12 mouse cellular contexts compared by ENCODE assay signal in genomic region chr14:33533516-33533915, GRCm38 (mm10). TPM values are rescaled to one million over a fixed set of nuclear protein-coding genes. Genes with fewer than 3 reads are reported as not detected.
DNase-seq lines count a peak whose midpoint lies in the region; ATAC-seq and TF ChIP-seq lines count a peak whose summit lies in the region.
"Had no signal": no experiment of that assay in that cellular context is flagged by ENCODE, and none has a peak within 500 bp of the region (broad histone marks: within the 10 kb centered on the region; RNA-seq: fewer than 3 reads in every experiment).

No protein-coding gene starts in this region.

- H3K27me3 ChIP-seq in kidney, adult 2 months (replicated peaks; ENCODE audit: control insufficient read depth, insufficient read depth, low read length): no peaks in the 10 kb centered on the region
- H3K27me3 ChIP-seq in CH12.LX (replicated peaks): peaks cover 35% of the 10 kb centered on the region
- H3K27me3 ChIP-seq in lung, postnatal 0 days (replicated peaks; ENCODE audit: insufficient read depth, low read length): no peaks in the 10 kb centered on the region
- H3K27me3 ChIP-seq: liver, embryonic 15.5 days had no signal

- peak; percentile 29 for TF ChIP-seq CTCF in kidney, adult 2 months (conservative IDR thresholded peaks at IDR 0.05; ENCODE audit: insufficient read depth, insufficient read length, low read depth, low read length)
- peak in 1 of 2 experiments; percentile 30; a peak in 1 of 4 replicates for TF ChIP-seq CTCF in CH12.LX (conservative IDR thresholded peaks at IDR 0.05 in 1 of 2, IDR thresholded peaks at IDR 0.05 in 1 of 2; ENCODE audit: low read depth in 2 of 2, low read length in 2 of 2)
- TF ChIP-seq CTCF in lung, postnatal 0 days (IDR thresholded peaks at IDR 0.05): peak; percentile 36

- no peak for TF ChIP-seq POLR2A in kidney, adult 2 months (IDR thresholded peaks at IDR 0.05; ENCODE audit: low read depth, low read length)
- no peak for TF ChIP-seq POLR2A in CH12.LX (IDR thresholded peaks at IDR 0.05; ENCODE audit: low read depth, low read length)

- 54% methylated on average over 1 of the region's 1 CpGs for WGBS in kidney, adult 2 months
- 24% methylated on average over 1 of the region's 1 CpGs for WGBS in lung, postnatal 0 days

- dilution Hi-C loops in CH12.LX (cut with MboI; ENCODE audit: extremely low pct_ligation_motif_present, extremely low pct_unique_long_range_greater_than_20kb, low sequenced_read_pairs): no loop called here

- in situ Hi-C loops in CH12.LX (cut with MboI; ENCODE audit: low pct_ligation_motif_present, low pct_unique_long_range_greater_than_20kb, low sequenced_read_pairs): no loop called here

- no peak for ATAC-seq in lung, postnatal 0 days

- no peak for TF ChIP-seq EP300 in CH12.LX (IDR thresholded peaks at IDR 0.05; ENCODE audit: low read length)
- TF ChIP-seq EP300 in lung, postnatal 0 days (IDR thresholded peaks at IDR 0.05): no peak

- peak; percentile 7 for DNase-seq in kidney, adult 2 months
- DNase-seq in kidney, adult 18-20 months: no peak
- DNase-seq in CH12.LX (ENCODE audit: extremely low read depth) (no peak), adipocyte (ENCODE audit: low spot score) (peak; percentile 36)
- DNase-seq in lung, postnatal 0 days (ENCODE audit: low spot score): no peak
- DNase-seq in B cell, adult 2 months: no peak
- DNase-seq in adrenal gland, adult 18-20 months (ENCODE audit: low spot score in 2 of 2): no peak
- DNase-seq: adrenal gland, adult 8-10 months had no signal

- H3K9ac ChIP-seq in CH12.LX (ENCODE audit: insufficient read depth, low read depth): no peak overlapping the region
- no peak overlapping the region for H3K9ac ChIP-seq in lung, postnatal 0 days (replicated peaks; ENCODE audit: low read depth)
- H3K9ac ChIP-seq: liver, embryonic 15.5 days had no signal

- H3K9me3 ChIP-seq in CH12.LX (replicated peaks; ENCODE audit: low read length): peaks cover 7% of the 10 kb centered on the region
- no peaks in the 10 kb centered on the region for H3K9me3 ChIP-seq in lung, postnatal 0 days (ENCODE audit: low read length)
- H3K9me3 ChIP-seq: liver, embryonic 15.5 days had no signal

- no peak overlapping the region for H3K4me2 ChIP-seq in CH12.LX (ENCODE audit: insufficient read depth, low read depth, poor library complexity, severe bottlenecking)
- no peak overlapping the region for H3K4me2 ChIP-seq in lung, postnatal 0 days (replicated peaks; ENCODE audit: low read depth, low read length)
- H3K4me2 ChIP-seq: liver, embryonic 15.5 days had no signal

- TF ChIP-seq RAD21 in CH12.LX (IDR thresholded peaks at IDR 0.05; ENCODE audit: low read depth, low read length): peak; percentile 35

- no peak overlapping the region for H3K27ac ChIP-seq in kidney, adult 2 months (ENCODE audit: insufficient read depth, low read depth, low read length)
- no peak overlapping the region for H3K27ac ChIP-seq in CH12.LX (ENCODE audit: insufficient read depth, low read depth)
- H3K27ac ChIP-seq in lung, postnatal 0 days (ENCODE audit: low read length): no peak overlapping the region
- H3K27ac ChIP-seq: hindbrain, embryonic 10.5 days; liver, embryonic 15.5 days had no signal

- H3K36me3 ChIP-seq in kidney, adult 2 months (ENCODE audit: control insufficient read depth, insufficient read depth, low read length): no peaks in the 10 kb centered on the region
- H3K36me3 ChIP-seq in CH12.LX (replicated peaks in 1 of 2; ENCODE audit: control insufficient read depth in 1 of 2, insufficient read depth in 1 of 2, low read length in 1 of 2): no peaks in the 10 kb centered on the region
- no peaks in the 10 kb centered on the region for H3K36me3 ChIP-seq in lung, postnatal 0 days (ENCODE audit: insufficient read depth, low read length)
- H3K36me3 ChIP-seq: G1E; hindbrain, embryonic 10.5 days; liver, embryonic 15.5 days had no signal

- H3K4me1 ChIP-seq in kidney, adult 2 months (ENCODE audit: control insufficient read depth, insufficient read depth, low read length): no peaks in the 10 kb centered on the region
- peaks cover 0 to 11% of the 10 kb centered on the region in 2 experiments; a peak in 2 of 4 replicates for H3K4me1 ChIP-seq in CH12.LX (ENCODE audit: control insufficient read depth in 1 of 2, insufficient read depth in 2 of 2)
- no peaks in the 10 kb centered on the region for H3K4me1 ChIP-seq in lung, postnatal 0 days (ENCODE audit: insufficient read depth, low read depth, low read length)
- H3K4me1 ChIP-seq: hindbrain, embryonic 10.5 days; liver, embryonic 15.5 days had no signal

- no peaks in the 10 kb centered on the region for H3K79me2 ChIP-seq in CH12.LX (replicated peaks; ENCODE audit: control insufficient read depth, extremely low read depth, insufficient read depth, poor library complexity, severe bottlenecking)

- no peak overlapping the region for H3K4me3 ChIP-seq in kidney, adult 2 months (ENCODE audit: insufficient read depth, low read depth, low read length)
- no peak overlapping the region for H3K4me3 ChIP-seq in CH12.LX (replicated peaks in 1 of 3; ENCODE audit: low read depth in 2 of 3, low read length in 2 of 3, poor library complexity in 1 of 3)
- no peak overlapping the region for H3K4me3 ChIP-seq in lung, postnatal 0 days (ENCODE audit: low read depth, low read length)
- H3K4me3 ChIP-seq: hindbrain, embryonic 10.5 days; liver, embryonic 15.5 days had no signal

TF ChIP-seq in CH12.LX, 34 proteins besides CTCF, POLR2A, EP300 and RAD21:
- TF ChIP-seq SMC3 (IDR thresholded peaks at IDR 0.05; ENCODE audit: low read depth, low read length) (no peak), PAX5 (IDR thresholded peaks at IDR 0.05; ENCODE audit: low read length) (no peak), MYC (IDR thresholded peaks at IDR 0.05; ENCODE audit: low read depth, low read length) (no peak), NRF1 (IDR thresholded peaks at IDR 0.05; ENCODE audit: low read depth, low read length) (no peak), ZC3H11A (IDR thresholded peaks at IDR 0.05; ENCODE audit: low read depth, low read length) (no peak), GABPA (IDR thresholded peaks at IDR 0.05; ENCODE audit: insufficient replicate concordance, low read depth, low read length) (no peak), USF1 (IDR thresholded peaks at IDR 0.05; ENCODE audit: low read depth, low read length) (no peak), MXI1 (IDR thresholded peaks at IDR 0.05; ENCODE audit: low read depth, low read length) (no peak), CHD2 (IDR thresholded peaks at IDR 0.05; ENCODE audit: low read length) (no peak), HCFC1 (IDR thresholded peaks at IDR 0.05; ENCODE audit: low read depth, low read length) (no peak), IRF4 (IDR thresholded peaks at IDR 0.05; ENCODE audit: low read depth, low read length) (no peak), USF2 (conservative IDR thresholded peaks at IDR 0.05; ENCODE audit: low read depth, low read length) (no peak), MAX (IDR thresholded peaks at IDR 0.05; ENCODE audit: low read length) (no peak), MEF2A (IDR thresholded peaks at IDR 0.05; ENCODE audit: borderline replicate concordance, low read depth, low read length) (no peak), NELFE (IDR thresholded peaks at IDR 0.05; ENCODE audit: low read depth, low read length) (no peak), ZKSCAN1 (IDR thresholded peaks at IDR 0.05; ENCODE audit: borderline replicate concordance, low read depth, low read length) (no peak), CHD1 (IDR thresholded peaks at IDR 0.05; ENCODE audit: low read depth, low read length) (no peak)
TF ChIP-seq in CH12.LX: peak in this region for 0.

RNA-seq across cellular contexts. Expression of gene Ptpn20, which starts 55.5 kb away (rescaled TPM):
- not detected in 2 replicates for polyA plus RNA-seq in kidney, adult 2 months (2012; rRNA removed)
- total RNA-seq in CH12.LX (2012; rRNA removed) (not detected in 2 replicates), CH12.LX (2014; rRNA removed) (0.11 and 0.20 TPM in 2 replicates)
- polyA plus RNA-seq in CH12.LX (2012; ENCODE audit: insufficient read length, low read depth): 0.10 TPM in 2 replicates
- 0.04 TPM in 1 of 2 replicates, not detected in the other for polyA plus RNA-seq in lung, postnatal 0 days (2015; fragmentation: Nextera tagmentation; extraction: Ambion mirVana)
- under 1 TPM in 1 of 2 experiments, not detected in 1; 0.10 TPM for total RNA-seq in adrenal gland, adult 18-20 months (2021)
- total RNA-seq: G1E had no signal
- polyA plus RNA-seq: G1E; spleen, adult 2 months had no signal

Comparison
In these comparisons a context has a peak if more than half of its experiments do, and no peak if none do; other contexts are left out.
1. DNase-seq: peak in kidney, adult 2 months (single experiment) and adipocyte (single experiment); none in kidney, adult 18-20 months (single experiment), CH12.LX (single experiment), lung, postnatal 0 days (single experiment), B cell, adult 2 months (0 of 2) and adrenal gland, adult 18-20 months (0 of 2).